Mouse (Mus musculus) thymus, adult 2 months (tissue): Measurements from ENCODE around the gene Sept9.

ENCODE experiments used
- CTCF ChIP-seq: fragments of 200-500 bp; IDR thresholded peaks from 2 replicates; pipeline ENCODE4 v1.5.1; 2012; ENCODE audit warnings: mild to moderate bottlenecking, control low read depth, low read length, moderate library complexity, borderline replicate concordance; ENCODE audit not compliant: control insufficient read depth, poor library complexity, insufficient read depth; ENCODE audit errors: extremely low read depth
- POLR2A ChIP-seq: fragments of 200-500 bp; IDR thresholded peaks from 2 replicates; pipeline ENCODE4 v1.6.1; 2012; ENCODE audit warnings: mild to moderate bottlenecking, low read length, control low read depth, moderate library complexity; ENCODE audit not compliant: control insufficient read depth, poor library complexity, insufficient read depth; ENCODE audit errors: extremely low read depth

DNA sequence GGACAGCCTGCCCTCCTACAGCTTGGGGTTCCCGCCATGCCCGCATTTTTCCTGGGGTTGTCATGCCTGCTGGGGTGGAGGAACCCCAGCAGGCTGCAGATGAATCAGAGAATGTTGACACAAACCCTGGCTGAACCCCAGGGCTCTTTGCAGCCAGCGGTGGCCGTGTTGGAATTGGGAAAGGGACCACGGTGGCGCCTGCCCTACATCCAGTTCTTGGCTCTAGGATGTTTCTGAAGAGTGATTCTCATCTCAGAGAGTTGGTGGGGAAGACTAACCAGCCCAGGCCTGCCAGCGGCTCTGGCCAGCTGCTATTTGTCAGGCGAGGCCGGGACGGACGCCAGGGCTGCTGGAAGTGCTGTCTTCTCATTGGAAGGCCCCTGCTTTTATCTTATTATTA lies 115.8 kb downstream of the Sept9 start:
- TF ChIP-seq CTCF (no peak), POLR2A (no peak)
